Mouse (Mus musculus) limb, embryonic 12.5 days (tissue): Measurements from ENCODE around the gene Zfp988. TPM values are rescaled to one million over a fixed set of nuclear protein-coding genes. Genes with fewer than 3 reads are reported as not detected.
"Not testable (repeated sequence)": the region's sequence is repeated elsewhere in the genome, so short reads cannot be mapped to it uniquely, and the experiment has no call there.

Source experiments
- ATAC-seq: fragments of 200-750 bp; cut with Nextera tagmentation; 2 replicates; pipeline ENCODE4 v1.8.0; 2017; ENCODE audit warnings: low read depth, moderate TSS enrichment; ENCODE audit not compliant: insufficient number of reproducible peaks, insufficient read depth, low FRiP score, low TSS enrichment
- H3K27ac ChIP-seq: fragments of 300-500 bp; sonication (generic); 2 replicates; pipeline ENCODE4 v1.5.1; 2016; ENCODE audit warnings: mild to moderate bottlenecking, moderate library complexity
- H3K27me3 ChIP-seq: fragments of 300-500 bp; sonication (generic); 2 replicates; pipeline ENCODE4 v1.6.1; 2016; ENCODE audit warnings: mild to moderate bottlenecking, moderate library complexity
- H3K36me3 ChIP-seq: fragments of 300-500 bp; sonication (generic); 2 replicates; pipeline ENCODE4 v1.6.1; 2016; ENCODE audit warnings: mild to moderate bottlenecking, moderate library complexity
- H3K4me1 ChIP-seq: fragments of 300-500 bp; sonication (generic); replicated peaks from 2 replicates; pipeline ENCODE4 v1.6.1; 2016
- H3K4me2 ChIP-seq: fragments of 300-500 bp; sonication (generic); 2 replicates; pipeline ENCODE4 v1.6.1; 2016; ENCODE audit warnings: mild to moderate bottlenecking, moderate library complexity
- H3K4me3 ChIP-seq: fragments of 300-500 bp; sonication (generic); replicated peaks from 2 replicates; pipeline ENCODE4 v1.5.1; 2016; ENCODE audit warnings: mild to moderate bottlenecking
- H3K9ac ChIP-seq: fragments of 300-500 bp; sonication (generic); replicated peaks from 2 replicates; pipeline ENCODE4 v1.6.1; 2016; ENCODE audit warnings: mild to moderate bottlenecking, moderate library complexity
- H3K9me3 ChIP-seq: fragments of 300-500 bp; sonication (generic); 2 replicates; pipeline ENCODE4 v1.6.1; 2016; ENCODE audit warnings: mild to moderate bottlenecking, moderate library complexity
- WGBS: fragments of 180-500 bp; shearing (Covaris S2); methylation state at CpG from one replicate; pipeline ENCODE4 v1.1.7; 2016; 5-methylcytosine and 5-hydroxymethylcytosine counted together
- polyA plus RNA-seq: library from polyadenylated mRNA; unstranded; fragments of >200 nt; fragmentation: Nextera tagmentation; extraction: Ambion mirVana; gene quantifications from 2 replicates; pipeline ENCODE4 v1.2.1, GENCODE M21; 2016

Gene Zfp988
- 0.09 TPM in 1 of 2 replicates, not detected in the other for polyA plus RNA-seq

GRCm38 (mm10) chr4:147305436-147305835 is at the start of gene Zfp988:
Zfp988 (plus strand) TSS chr4:147305674.
- H3K4me2 ChIP-seq, H3K36me3 ChIP-seq, ATAC-seq, H3K27ac ChIP-seq, H3K4me3 ChIP-seq, H3K27me3 ChIP-seq, H3K4me1 ChIP-seq, H3K9ac ChIP-seq: not testable (repeated sequence)
- H3K9me3 ChIP-seq = peaks cover 18% of the 10 kb centered on the region
- WGBS = 92% methylated on average over 6 of the region's 6 CpGs

DNA sequence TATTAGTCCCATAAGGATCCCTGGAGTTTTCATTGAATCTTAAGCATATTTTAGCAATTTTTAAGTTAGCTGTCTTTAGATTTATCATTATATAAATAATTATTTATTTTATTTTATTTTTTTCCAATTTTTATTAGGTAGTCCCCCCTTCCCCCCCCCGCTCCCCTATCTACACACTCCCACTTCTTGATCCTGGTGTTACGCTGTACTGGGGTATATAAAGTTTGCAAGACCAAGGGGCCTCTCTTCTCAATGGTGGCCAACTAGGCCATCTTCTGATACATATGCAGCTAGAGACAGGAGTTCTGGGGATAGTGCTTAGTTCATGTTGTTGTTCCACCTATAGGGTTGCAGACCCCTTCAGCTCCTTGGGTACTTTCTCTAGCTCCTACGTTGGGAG is 42.8 kb upstream of the Zfp988 start:
- WGBS = 95% methylated on average over 2 of the region's 3 CpGs
- not testable (repeated sequence) for ATAC-seq

GRCm38 (mm10) chr4:147267302-147267701 is 38.2 kb upstream of the Zfp988 start:
- H3K4me1 ChIP-seq, H3K27me3 ChIP-seq, H3K4me2 ChIP-seq, ATAC-seq, H3K4me3 ChIP-seq, H3K36me3 ChIP-seq, H3K9ac ChIP-seq, H3K27ac ChIP-seq: not testable (repeated sequence)
- peaks cover 37% of the 10 kb centered on the region for H3K9me3 ChIP-seq
- WGBS = 91% methylated on average over 17 of the region's 17 CpGs

More for the DNA sequence above, 42.8 kb upstream of the Zfp988 start:
- H3K4me2 ChIP-seq, H3K4me1 ChIP-seq, H3K27ac ChIP-seq, H3K4me3 ChIP-seq, H3K36me3 ChIP-seq, H3K27me3 ChIP-seq, H3K9ac ChIP-seq: not testable (repeated sequence)
- peaks cover 16% of the 10 kb centered on the region for H3K9me3 ChIP-seq

DNA sequence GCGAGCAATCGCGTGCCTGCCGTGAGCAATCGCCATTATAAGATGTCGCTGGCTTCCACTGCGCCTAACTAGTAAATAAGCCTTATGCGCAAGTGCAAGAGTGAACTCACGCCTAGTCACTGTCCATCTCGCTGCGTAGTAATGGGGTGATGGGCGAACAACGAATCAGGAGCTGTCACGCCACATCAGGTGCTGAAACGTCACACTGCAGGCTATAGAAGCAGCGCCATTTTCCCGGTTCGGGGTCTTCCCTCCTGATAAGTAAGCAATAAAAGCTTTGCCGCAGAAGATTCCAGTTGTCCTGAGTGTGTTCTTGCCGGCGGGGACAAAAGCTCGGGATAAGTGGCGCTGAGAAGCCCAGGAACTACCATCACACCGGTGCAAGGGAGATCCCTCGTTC is 36.7 kb upstream of the Zfp988 start:
- not testable (repeated sequence) for H3K27ac ChIP-seq, H3K36me3 ChIP-seq, ATAC-seq, H3K4me3 ChIP-seq, H3K4me1 ChIP-seq, H3K27me3 ChIP-seq, H3K9ac ChIP-seq, H3K4me2 ChIP-seq
- peaks cover 49% of the 10 kb centered on the region for H3K9me3 ChIP-seq
- 87% methylated on average over 25 of the region's 25 CpGs for WGBS

GRCm38 (mm10) chr4:147270026-147270425 is 35.4 kb upstream of the Zfp988 start:
- 86% methylated on average over 4 of the region's 4 CpGs for WGBS
- not testable (repeated sequence) for H3K4me3 ChIP-seq, ATAC-seq, H3K4me2 ChIP-seq, H3K27ac ChIP-seq, H3K9ac ChIP-seq, H3K27me3 ChIP-seq, H3K36me3 ChIP-seq, H3K4me1 ChIP-seq
- peaks cover 62% of the 10 kb centered on the region for H3K9me3 ChIP-seq

DNA sequence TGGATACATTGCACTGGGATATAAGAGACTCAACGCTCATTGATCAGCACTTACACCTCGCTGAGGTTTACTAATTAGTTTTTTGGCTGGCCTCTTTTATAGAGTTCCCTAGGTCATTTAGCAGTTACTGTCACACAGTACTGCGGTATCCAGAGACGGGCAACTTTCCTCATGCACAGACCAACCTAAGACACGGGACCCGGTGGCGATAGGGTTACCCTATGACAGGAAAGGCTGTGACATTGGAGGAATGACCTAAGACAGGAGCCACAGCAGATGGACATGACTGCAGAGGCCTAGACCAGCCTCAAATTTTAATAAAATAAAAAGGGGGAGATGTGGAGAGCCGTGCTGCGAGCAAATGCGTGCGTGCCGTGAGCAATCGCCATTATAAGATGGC is 33.9 kb upstream of the Zfp988 start:
- H3K4me3 ChIP-seq, H3K4me2 ChIP-seq, H3K9ac ChIP-seq, H3K27ac ChIP-seq, H3K27me3 ChIP-seq, H3K36me3 ChIP-seq, H3K4me1 ChIP-seq, ATAC-seq: not testable (repeated sequence)
- 92% methylated on average over 13 of the region's 13 CpGs for WGBS
- H3K9me3 ChIP-seq = peaks cover 68% of the 10 kb centered on the region

DNA sequence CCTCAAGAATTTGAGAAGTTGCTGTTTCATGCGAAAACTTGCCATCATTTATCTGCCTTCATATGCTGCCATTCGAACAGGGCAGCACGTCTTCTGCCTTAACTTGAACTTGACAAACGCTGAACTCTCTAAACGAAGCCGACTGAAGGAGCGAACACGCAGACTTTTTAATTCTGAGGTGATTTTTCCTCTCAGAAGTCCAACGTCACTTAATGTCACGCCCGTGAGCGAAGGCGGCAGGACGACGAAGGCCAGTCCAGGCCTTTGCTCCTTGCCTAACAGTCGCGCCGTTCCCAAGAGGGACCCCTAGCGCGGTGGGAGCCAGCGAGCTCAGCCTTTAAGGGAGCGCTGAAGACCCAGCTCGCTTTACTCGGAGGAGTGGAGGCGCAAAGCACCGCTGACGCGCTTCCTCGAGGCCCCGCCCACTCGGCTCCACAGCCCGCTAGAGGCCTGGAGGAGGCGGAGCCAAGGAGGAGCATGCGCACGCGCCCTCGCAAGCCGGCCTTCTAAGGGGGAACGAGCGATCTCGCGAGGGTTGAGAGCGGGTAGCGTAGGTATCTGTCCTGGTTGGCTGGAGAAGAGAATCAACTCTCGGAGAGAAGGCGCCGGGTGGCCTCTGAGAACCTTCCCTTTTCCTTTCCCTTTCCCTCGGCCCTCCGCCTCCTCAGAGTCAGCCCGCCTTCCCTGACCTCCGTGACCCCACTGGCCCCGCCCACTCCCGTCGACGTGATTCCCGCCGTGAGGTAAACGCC is 30.3 kb upstream of the Zfp988 start:
- WGBS = 36% methylated on average over 58 of the region's 58 CpGs
- not testable (repeated sequence) for H3K27ac ChIP-seq, H3K9ac ChIP-seq, H3K36me3 ChIP-seq, H3K27me3 ChIP-seq, H3K4me1 ChIP-seq
- H3K4me2 ChIP-seq = peak overlapping the region; percentile 43
- peak overlapping the region; percentile 28 for H3K4me3 ChIP-seq
- H3K9me3 ChIP-seq = peaks cover 47% of the 10 kb centered on the region
- 0 out of 2 replicates have a peak, but pooled peaks have one; percentile 63 for ATAC-seq

- H3K4me1 ChIP-seq, H3K36me3 ChIP-seq, H3K9ac ChIP-seq, H3K27me3 ChIP-seq, H3K27ac ChIP-seq, ATAC-seq: not testable (repeated sequence)
- H3K4me3 ChIP-seq = peak overlapping the region; percentile 28
- H3K4me2 ChIP-seq = peak overlapping the region; percentile 43
- WGBS = 26% methylated on average over 54 of the region's 54 CpGs
- peaks cover 46% of the 10 kb centered on the region for H3K9me3 ChIP-seq
Observed at GRCm38 (mm10) chr4:147275773-147276140, 29.7 kb upstream of the Zfp988 start.

- H3K9me3 ChIP-seq, H3K36me3 ChIP-seq, H3K4me1 ChIP-seq, H3K4me3 ChIP-seq, H3K27me3 ChIP-seq, H3K9ac ChIP-seq, H3K27ac ChIP-seq, ATAC-seq, H3K4me2 ChIP-seq: not testable (repeated sequence)
- 80% methylated on average over 2 of the region's 2 CpGs for WGBS
Observed at GRCm38 (mm10) chr4:147280406-147280805, 25.1 kb upstream of the Zfp988 start.

- 81% methylated on average over 3 of the region's 3 CpGs for WGBS
- H3K27me3 ChIP-seq, H3K4me1 ChIP-seq, H3K9ac ChIP-seq, H3K36me3 ChIP-seq, ATAC-seq, H3K27ac ChIP-seq, H3K4me3 ChIP-seq, H3K4me2 ChIP-seq: not testable (repeated sequence)
- peaks cover 29% of the 10 kb centered on the region for H3K9me3 ChIP-seq
Observed at GRCm38 (mm10) chr4:147298585-147298984, 6.9 kb upstream of the Zfp988 start.

- not testable (repeated sequence) for H3K9ac ChIP-seq, ATAC-seq, H3K27ac ChIP-seq, H3K27me3 ChIP-seq, H3K36me3 ChIP-seq, H3K4me2 ChIP-seq, H3K4me1 ChIP-seq, H3K4me3 ChIP-seq
- H3K9me3 ChIP-seq = peaks cover 26% of the 10 kb centered on the region
Observed at GRCm38 (mm10) chr4:147302375-147302774, 3.1 kb upstream of the Zfp988 start.
